Mouse (Mus musculus) ES-Bruce4 (cell line): Measurements from ENCODE around the gene Ogdh. TPM values are rescaled to one million over a fixed set of nuclear protein-coding genes. Genes with fewer than 3 reads are reported as not detected.

Experiments used
- H3K27ac ChIP-seq: 2 replicates; pipeline ENCODE4 v1.5.1; 2012; ENCODE audit warnings: low read length, inconsistent platforms; ENCODE audit not compliant: insufficient read depth
- H3K27me3 ChIP-seq: 2 replicates; pipeline ENCODE4 v1.6.1; 2012; ENCODE audit warnings: mild to moderate bottlenecking, low read length, inconsistent platforms; ENCODE audit not compliant: control insufficient read depth, poor library complexity, insufficient read depth, severe bottlenecking
- H3K36me3 ChIP-seq: 2 replicates; pipeline ENCODE4 v1.6.1; 2012; ENCODE audit warnings: inconsistent platforms, mild to moderate bottlenecking, low read length, moderate library complexity; ENCODE audit not compliant: control insufficient read depth, poor library complexity, insufficient read depth, severe bottlenecking
- H3K4me1 ChIP-seq: one replicate; pipeline ENCODE4 v1.8.1; 2011; ENCODE audit warnings: low read length; ENCODE audit not compliant: control insufficient read depth, insufficient read depth
- H3K4me3 ChIP-seq: 2 replicates; pipeline ENCODE4 v1.5.1; 2011; ENCODE audit warnings: low read depth, mild to moderate bottlenecking, low read length
- H3K9ac ChIP-seq: 2 replicates; pipeline ENCODE4 v1.6.1; 2012; ENCODE audit warnings: low read depth, mild to moderate bottlenecking, inconsistent platforms; ENCODE audit not compliant: poor library complexity, severe bottlenecking
- H3K9me3 ChIP-seq: replicated peaks from 2 replicates; pipeline ENCODE4 v1.6.1; 2012; ENCODE audit warnings: mild to moderate bottlenecking, low read length, inconsistent platforms; ENCODE audit not compliant: control insufficient read depth, poor library complexity, insufficient read depth, severe bottlenecking
- CTCF ChIP-seq: IDR thresholded peaks from one replicate; pipeline ENCODE4 v1.8.1; 2011; ENCODE audit warnings: low read depth, low read length
- EP300 ChIP-seq: IDR thresholded peaks from 2 replicates; pipeline ENCODE4 v1.6.1; 2011; ENCODE audit warnings: low read depth, low read length; ENCODE audit not compliant: insufficient read depth
- POLR2A ChIP-seq: IDR thresholded peaks from one replicate; pipeline ENCODE4 v1.8.1; 2011; ENCODE audit warnings: low read length; ENCODE audit not compliant: insufficient read depth
- polyA plus RNA-seq: library from polyadenylated mRNA; stranded (reverse); fragments of >200 nt; gene quantifications from 2 replicates; pipeline ENCODE4 v1.2.4, GENCODE M21; 2011; ENCODE audit warnings: low read depth; ENCODE audit not compliant: missing spikeins, insufficient read depth, insufficient read length

The Ogdh gene
- polyA plus RNA-seq, 1 experiment = 77.6 TPM

- H3K4me3 ChIP-seq = peak within 1 kb of the TSS; percentile 74
- H3K9me3 ChIP-seq = no peaks in the 10 kb centered on the region
- no peaks in the 10 kb centered on the region for H3K27me3 ChIP-seq
- H3K4me1 ChIP-seq = no peaks in the 10 kb centered on the region
- no peak within 1 kb of the TSS for H3K27ac ChIP-seq
- peak within 1 kb of the TSS; percentile 55 for H3K9ac ChIP-seq
- peaks cover 7% of the 10 kb centered on the region; the same call in 1 of the 2 replicates for H3K36me3 ChIP-seq
- TF ChIP-seq EP300 (0 out of 2 replicates have a peak, but pooled peaks have one; percentile 32), CTCF (peak; percentile 71), POLR2A (peak; percentile 99)
These were observed 16.9 kb upstream of the Ogdh start, which contains the start of gene Tmed4 for GRCm38 (mm10) chr11:6274387-6275093. Gene Tmed4, minus strand, starts transcription at chr11:6274870.

- H3K9me3 ChIP-seq = peaks cover 3% of the 10 kb centered on the region; the same call in 1 of the 2 replicates
- TF ChIP-seq EP300 = no peak
- no peak for TF ChIP-seq CTCF
- no peak for TF ChIP-seq POLR2A
- no peak overlapping the region for H3K27ac ChIP-seq
- H3K4me1 ChIP-seq = no peaks in the 10 kb centered on the region
- peaks cover 7% of the 10 kb centered on the region; the same call in 1 of the 2 replicates for H3K36me3 ChIP-seq
- no peak overlapping the region for H3K9ac ChIP-seq
- no peaks in the 10 kb centered on the region for H3K27me3 ChIP-seq
- peak overlapping the region; percentile 16; the same call in 1 of the 2 replicates for H3K4me3 ChIP-seq
These were observed 16.3 kb upstream of the Ogdh start for GRCm38 (mm10) chr11:6275094-6275484.

GRCm38 (mm10) chr11:6276466-6276865 is 15.0 kb upstream of the Ogdh start:
- TF ChIP-seq CTCF (no peak), POLR2A (no peak), EP300 (no peak)
- peaks cover 2% of the 10 kb centered on the region; the same call in 1 of the 2 replicates for H3K36me3 ChIP-seq

DNA sequence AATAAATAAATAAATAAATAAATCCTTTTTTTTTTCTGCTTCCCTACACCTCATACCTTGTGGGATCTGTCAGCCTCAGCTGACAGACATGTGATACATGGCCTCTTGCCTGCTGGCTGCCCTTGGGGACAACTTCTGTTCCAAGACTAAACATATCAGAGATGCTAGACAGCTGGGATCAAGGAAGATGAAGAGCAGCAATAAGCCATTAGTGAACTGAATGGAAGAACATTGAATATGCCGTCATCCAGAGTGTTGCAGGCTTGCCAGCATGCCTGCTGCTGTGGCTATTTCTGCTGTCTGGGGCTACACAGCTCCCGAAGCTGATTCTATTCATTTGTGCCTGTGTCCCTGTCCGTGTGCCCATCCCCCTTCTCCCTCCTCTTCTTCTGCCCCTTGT is 8.5 kb upstream of the Ogdh start:
- TF ChIP-seq EP300 = no peak
- TF ChIP-seq POLR2A = no peak
- H3K4me1 ChIP-seq = no peaks in the 10 kb centered on the region
- no peak overlapping the region for H3K27ac ChIP-seq

More at GRCm38 (mm10) chr11:6276466-6276865, 15.0 kb upstream of the Ogdh start:
- no peak overlapping the region for H3K4me3 ChIP-seq
- no peak overlapping the region for H3K27ac ChIP-seq
- H3K27me3 ChIP-seq = no peaks in the 10 kb centered on the region
- peaks cover 6% of the 10 kb centered on the region; the same call in 1 of the 2 replicates for H3K9me3 ChIP-seq
- H3K4me1 ChIP-seq = no peaks in the 10 kb centered on the region
- H3K9ac ChIP-seq = no peak overlapping the region

GRCm38 (mm10) chr11:6290138-6290537 is 1.3 kb upstream of the Ogdh start:
- H3K4me3 ChIP-seq = no peak overlapping the region
- no peaks in the 10 kb centered on the region for H3K36me3 ChIP-seq
- no peaks in the 10 kb centered on the region for H3K27me3 ChIP-seq
- no peak overlapping the region for H3K27ac ChIP-seq
- TF ChIP-seq CTCF = no peak
- TF ChIP-seq EP300 = no peak
- no peak for TF ChIP-seq POLR2A
- H3K9ac ChIP-seq = no peak overlapping the region
- H3K9me3 ChIP-seq = no peaks in the 10 kb centered on the region
- no peaks in the 10 kb centered on the region for H3K4me1 ChIP-seq

More for the DNA sequence above, 8.5 kb upstream of the Ogdh start:
- peaks cover 6% of the 10 kb centered on the region; the same call in 1 of the 2 replicates for H3K9me3 ChIP-seq
- no peaks in the 10 kb centered on the region for H3K36me3 ChIP-seq
- H3K4me3 ChIP-seq = no peak overlapping the region
- H3K27me3 ChIP-seq = peaks cover 2% of the 10 kb centered on the region; the same call in 1 of the 2 replicates
- H3K9ac ChIP-seq = no peak overlapping the region

GRCm38 (mm10) chr11:6290883-6291282 is 550 bp upstream of the Ogdh start:
- Histone ChIP-seq H3K27me3 (no peaks in the 10 kb centered on the region), H3K36me3 (no peaks in the 10 kb centered on the region), H3K9me3 (no peaks in the 10 kb centered on the region), H3K4me3 (peak overlapping the region; percentile 90), H3K27ac (no peak overlapping the region), H3K4me1 (no peaks in the 10 kb centered on the region), H3K9ac (peak overlapping the region; percentile 56)
- no peak for TF ChIP-seq EP300
- no peak for TF ChIP-seq CTCF
- TF ChIP-seq POLR2A = no peak
